Mouse (Mus musculus) limb, embryonic 13.5 days (tissue): Measurements from ENCODE around the gene Ang4. TPM values are rescaled to one million over a fixed set of nuclear protein-coding genes. Genes with fewer than 3 reads are reported as not detected.
A peak's percentile ranks its signal among the peaks of the same experiment; 100 is the strongest.

Experiments used
- ATAC-seq: fragments of 200-750 bp; cut with Nextera tagmentation; 2 replicates; pipeline ENCODE4 v1.8.0; 2017; ENCODE audit warnings: low read depth, moderate number of reproducible peaks, moderate TSS enrichment; ENCODE audit not compliant: low FRiP score
- H3K27ac ChIP-seq: fragments of 300-500 bp; sonication (generic); 2 replicates; pipeline ENCODE4 v1.5.1; 2015; ENCODE audit warnings: inconsistent platforms, mild to moderate bottlenecking, moderate library complexity
- H3K27me3 ChIP-seq: fragments of 300-500 bp; sonication (generic); 2 replicates; pipeline ENCODE4 v1.6.1; 2015; ENCODE audit warnings: mild to moderate bottlenecking, inconsistent platforms
- H3K36me3 ChIP-seq: fragments of 300-500 bp; sonication (generic); 2 replicates; pipeline ENCODE4 v1.6.1; 2015; ENCODE audit warnings: inconsistent platforms, mild to moderate bottlenecking, moderate library complexity
- H3K4me1 ChIP-seq: fragments of 300-500 bp; sonication (generic); 2 replicates; pipeline ENCODE4 v1.6.1; 2015; ENCODE audit warnings: inconsistent platforms
- H3K4me2 ChIP-seq: fragments of 300-500 bp; sonication (generic); replicated peaks from 2 replicates; pipeline ENCODE4 v1.6.1; 2015; ENCODE audit warnings: inconsistent platforms, mild to moderate bottlenecking, moderate library complexity
- H3K4me3 ChIP-seq: fragments of 300-500 bp; sonication (generic); 2 replicates; pipeline ENCODE4 v1.5.1; 2015; ENCODE audit warnings: moderate library complexity, mild to moderate bottlenecking, inconsistent platforms
- H3K9ac ChIP-seq: fragments of 300-500 bp; sonication (generic); 2 replicates; pipeline ENCODE4 v1.6.1; 2015; ENCODE audit warnings: mild to moderate bottlenecking, inconsistent platforms
- H3K9me3 ChIP-seq: fragments of 300-500 bp; sonication (generic); 2 replicates; pipeline ENCODE4 v1.6.1; 2016; ENCODE audit warnings: inconsistent platforms
- WGBS: fragments of 180-500 bp; shearing (Covaris S2); methylation state at CpG from one replicate; pipeline ENCODE4 v1.1.7; 2015; 5-methylcytosine and 5-hydroxymethylcytosine counted together
- polyA plus RNA-seq: library from polyadenylated mRNA; unstranded; fragments of >200 nt; fragmentation: Nextera tagmentation; extraction: Ambion mirVana; gene quantifications from 2 replicates; pipeline ENCODE4 v1.2.1, GENCODE M21; 2015

The Ang4 gene
- polyA plus RNA-seq, 1 experiment from 2014 or later = not detected

DNA sequence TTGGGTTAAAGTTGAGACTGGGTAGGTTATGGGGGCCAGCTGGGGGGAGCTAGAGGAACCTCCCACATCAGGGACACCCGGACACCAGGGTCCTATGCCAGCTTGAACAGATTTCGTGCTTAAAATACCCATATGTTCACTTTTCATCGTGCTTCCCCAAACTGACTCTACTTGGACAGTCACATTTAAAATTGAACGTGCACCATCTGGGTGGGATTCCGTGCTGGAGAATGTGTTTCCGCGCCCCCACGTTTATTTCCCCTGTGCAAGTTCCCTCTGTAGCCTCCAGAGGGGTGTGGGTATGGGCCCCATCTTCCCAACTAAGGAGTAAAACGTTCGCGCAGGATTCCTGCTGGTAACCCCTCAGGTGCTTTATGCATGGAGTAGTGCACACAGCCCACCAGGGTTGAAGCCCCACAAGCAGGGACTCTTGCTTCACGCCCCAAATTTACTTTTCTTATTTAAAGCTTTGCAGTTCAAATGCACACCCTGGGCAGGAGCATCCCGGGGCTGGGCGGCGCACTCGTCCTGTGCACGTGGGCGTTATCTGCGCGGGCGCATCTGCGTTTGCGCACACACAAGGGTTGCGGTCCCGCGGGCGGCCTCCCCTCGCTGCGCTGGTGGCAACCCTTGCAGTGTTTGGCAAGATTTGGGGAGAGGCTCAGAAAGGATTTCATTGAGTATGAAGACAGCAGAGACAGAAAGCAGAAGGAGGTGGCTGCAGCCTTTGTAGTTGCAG, 34.8 kb downstream of the Ang4 start:
- Histone ChIP-seq H3K4me3 (peak overlapping the region; percentile 25), H3K27me3 (peaks cover 54% of the 10 kb centered on the region), H3K9ac (no peak overlapping the region), H3K9me3 (no peaks in the 10 kb centered on the region), H3K4me2 (peak overlapping the region; percentile 87), H3K27ac (no peak overlapping the region), H3K4me1 (peaks cover 10% of the 10 kb centered on the region), H3K36me3 (no peaks in the 10 kb centered on the region)
- WGBS = 2% methylated on average over 29 of the region's 29 CpGs
- no peak for ATAC-seq

DNA sequence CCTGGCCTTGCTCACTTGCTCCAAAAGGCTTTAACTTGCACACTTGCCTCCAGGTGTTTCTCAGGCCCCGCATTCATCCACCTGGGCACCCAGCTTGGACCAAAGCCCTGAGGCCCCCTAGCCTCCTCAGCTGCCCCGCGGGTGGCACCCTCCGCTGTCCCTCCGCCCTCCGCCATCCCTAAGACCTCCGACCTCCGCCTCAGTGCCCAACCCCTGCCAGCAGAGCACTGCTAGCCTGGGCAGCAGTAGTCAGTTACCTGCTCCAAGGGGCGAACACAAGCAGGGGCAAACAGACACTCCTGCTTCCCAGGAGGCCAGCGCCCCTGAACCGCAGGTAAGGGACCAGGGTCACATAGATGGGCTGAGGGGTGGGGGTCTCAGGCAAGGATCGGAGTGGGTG, 35.4 kb downstream of the Ang4 start:
- Histone ChIP-seq H3K9ac (no peak overlapping the region), H3K9me3 (no peaks in the 10 kb centered on the region), H3K4me2 (no peak overlapping the region), H3K27me3 (peaks cover 54% of the 10 kb centered on the region), H3K4me1 (peaks cover 10% of the 10 kb centered on the region), H3K4me3 (no peak overlapping the region), H3K27ac (no peak overlapping the region), H3K36me3 (no peaks in the 10 kb centered on the region)
- 18% methylated on average over 12 of the region's 12 CpGs for WGBS
- ATAC-seq = no peak

DNA sequence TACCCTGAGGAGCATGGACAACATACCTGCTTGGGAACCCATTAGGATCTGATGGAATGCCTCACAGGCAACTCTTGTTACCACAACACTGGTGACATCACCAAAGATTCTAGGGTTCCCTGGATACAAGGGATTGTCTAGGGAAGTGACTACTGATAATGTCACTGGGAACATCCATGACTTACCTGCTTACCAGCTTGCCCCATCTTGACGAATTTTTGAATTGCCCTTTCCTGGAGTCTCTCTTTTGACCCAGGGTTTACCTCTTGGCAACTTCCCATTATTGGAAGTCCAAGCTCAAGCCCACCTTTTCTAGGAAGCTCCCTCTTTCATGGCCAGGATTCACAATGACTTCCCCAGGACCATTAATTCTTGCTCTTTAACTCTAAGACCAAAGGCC, 56.3 kb downstream of the Ang4 start, which contains the start of gene Gm5800:
Gm5800 (minus strand) TSS at position 101 of the 400 bp plus-strand sequence.
- Histone ChIP-seq H3K9me3 (no peaks in the 10 kb centered on the region), H3K36me3 (no peaks in the 10 kb centered on the region), H3K27me3 (no peaks in the 10 kb centered on the region), H3K27ac (no peak within 1 kb of the TSS), H3K4me3 (no peak within 1 kb of the TSS), H3K9ac (no peak within 1 kb of the TSS), H3K4me2 (no peak within 1 kb of the TSS), H3K4me1 (no peaks in the 10 kb centered on the region)
- 56% methylated on average over 1 of the region's 1 CpGs for WGBS
- ATAC-seq = no peak

Other genes starting within 250 kb of the Ang4 start
- gene Gm5622, start 220.8 kb downstream of the Ang4 start, polyA plus RNA-seq = not detected in 2 replicates
- not detected in 2 replicates for gene Gm17175, start 199.5 kb downstream of the Ang4 start, polyA plus RNA-seq
- gene Gm17174, start 181.5 kb downstream of the Ang4 start, polyA plus RNA-seq = not detected in 2 replicates
- gene Gm17078, start 162.3 kb downstream of the Ang4 start, polyA plus RNA-seq = not detected in 2 replicates
- not detected in 2 replicates for gene Gm4181, start 137.9 kb downstream of the Ang4 start, polyA plus RNA-seq
- gene Gm17079, start 78.1 kb downstream of the Ang4 start, polyA plus RNA-seq = not detected in 2 replicates
- gene Gm5800, start 56.4 kb downstream of the Ang4 start, polyA plus RNA-seq = not detected in 2 replicates
- gene AY358078, start 26.5 kb upstream of the Ang4 start, polyA plus RNA-seq = not detected in 2 replicates
- gene Ear6, start 80.1 kb upstream of the Ang4 start, polyA plus RNA-seq = 0.42 TPM in 1 of 2 replicates, not detected in the other
- 52.1 and 62.2 TPM in 2 replicates for gene Mettl17, start 111.3 kb upstream of the Ang4 start, polyA plus RNA-seq
- 1.4 and 1.6 TPM in 2 replicates for gene Slc39a2, start 119.3 kb upstream of the Ang4 start, polyA plus RNA-seq
- 53.1 and 61.8 TPM in 2 replicates for gene Ndrg2, start 140.6 kb upstream of the Ang4 start, polyA plus RNA-seq
- gene Tppp2, start 144.8 kb upstream of the Ang4 start, polyA plus RNA-seq = not detected in 2 replicates
- gene Rnase13, start 149.2 kb upstream of the Ang4 start, polyA plus RNA-seq = not detected in 2 replicates
- 189 and 203 TPM in 2 replicates for gene Arhgef40, start 211.1 kb upstream of the Ang4 start, polyA plus RNA-seq
- gene Tmem253, start 242.1 kb upstream of the Ang4 start, polyA plus RNA-seq = 0.78 and 1.4 TPM in 2 replicates
- 30.8 and 32.2 TPM in 2 replicates for gene Zfp219, start 247.1 kb upstream of the Ang4 start, polyA plus RNA-seq